Mouse (Mus musculus) adrenal gland, postnatal 25 days (tissue): ENCODE measurements at regions not wholly inside any gene's neighbourhood (a gene's known extent, or its start where the extent isn't known, plus 50 kb on each side); places are given as distances from the start of the nearest gene placed in this dataset.

Experiments used
- DNase-seq: peaks from one replicate; pipeline ENCODE4 v3.0.0; 2021; ENCODE audit warnings: mixed read lengths

GRCm38 (mm10) chr2:131436149-131436548, 55.1 kb upstream of the Smox start:
- DNase-seq, result no peak

GRCm38 (mm10) chr2:131430474-131430873, 60.8 kb upstream of the Smox start:
- DNase-seq, result no peak

- DNase-seq, result no peak
These were observed 63.2 kb upstream of the Smox start for GRCm38 (mm10) chr2:131428089-131428488.

GRCm38 (mm10) chr2:131426941-131427340, 64.4 kb upstream of the Smox start:
- no peak for DNase-seq

- no peak for DNase-seq
These were observed 67.5 kb upstream of the Smox start for GRCm38 (mm10) chr2:131423616-131424320.

GRCm38 (mm10) chr2:131422907-131423445, 68.3 kb upstream of the Smox start:
- DNase-seq, result peak; percentile 58

GRCm38 (mm10) chr2:131418130-131418529, 65.4 kb upstream of the Rnf24 start:
- no peak for DNase-seq

- no peak for DNase-seq
These were observed 64.8 kb upstream of the Rnf24 start for GRCm38 (mm10) chr2:131417472-131417871.

GRCm38 (mm10) chr2:131416482-131416881, 63.8 kb upstream of the Rnf24 start:
- DNase-seq, result peak; percentile 66

- no peak for DNase-seq
These were observed 58.3 kb upstream of the Rnf24 start for GRCm38 (mm10) chr2:131410906-131411520.

- no peak for DNase-seq
These were observed 54.6 kb upstream of the Rnf24 start for GRCm38 (mm10) chr2:131407337-131407736.

- DNase-seq, result no peak
These were observed 51.5 kb upstream of the Rnf24 start for GRCm38 (mm10) chr2:131404218-131404555.

- DNase-seq, result no peak
These were observed 51.0 kb upstream of the Rnf24 start for GRCm38 (mm10) chr2:131403543-131404217.
